Mouse (Mus musculus) adrenal gland, adult 18-20 months (tissue): ENCODE measurements around the gene Rhebl1. TPM values are rescaled to one million over a fixed set of nuclear protein-coding genes. Genes with fewer than 3 reads are reported as not detected.
"Not testable (repeated sequence)": the region's sequence is repeated elsewhere in the genome, so short reads cannot be mapped to it uniquely, and the experiment has no call there.

Source experiments
- DNase-seq, 2 experiments: peaks; one replicate each; pipeline ENCODE4 v3.0.0; 2021 to 2022; ENCODE audit warnings: low spot score in 2 of 2
- long read RNA-seq, 2 experiments: library from polyadenylated mRNA; stranded (forward); transcript quantifications; one replicate each; pipeline ENCODE4 v2.0.0; 2021
- total RNA-seq, 2 experiments: library from RNA; stranded (reverse); gene quantifications; 1 replicate in 1 of 2; 2 replicates in 1 of 2; pipeline ENCODE4 v1.2.3; 2021

Gene Rhebl1
- total RNA-seq, result 1 to 10 TPM; 1.2 to 2.5 TPM
- long read RNA-seq, experiment 1, partial matches to known transcripts, result 1 of 1 reads
- long read RNA-seq, experiment 1, other reads (novel, unspliced or antisense), result 0 of 1 reads
- long read RNA-seq, experiment 2, partial matches to known transcripts, result 1 of 3 reads
- long read RNA-seq, experiment 2, other reads (novel, unspliced or antisense), result 1 of 3 reads

GRCm38 (mm10) chr15:98893940-98894745 lies at the start of gene Rhebl1:
Rhebl1 (minus strand) TSS chr15:98894540.
- DNase-seq, result peak; percentile 53 to 57

GRCm38 (mm10) chr15:98943133-98943532 lies 48.8 kb upstream of the Rhebl1 start:
- DNase-seq, result no peak

- DNase-seq, result no peak
Measured at GRCm38 (mm10) chr15:98942081-98942480, 47.7 kb upstream of the Rhebl1 start.

DNA sequence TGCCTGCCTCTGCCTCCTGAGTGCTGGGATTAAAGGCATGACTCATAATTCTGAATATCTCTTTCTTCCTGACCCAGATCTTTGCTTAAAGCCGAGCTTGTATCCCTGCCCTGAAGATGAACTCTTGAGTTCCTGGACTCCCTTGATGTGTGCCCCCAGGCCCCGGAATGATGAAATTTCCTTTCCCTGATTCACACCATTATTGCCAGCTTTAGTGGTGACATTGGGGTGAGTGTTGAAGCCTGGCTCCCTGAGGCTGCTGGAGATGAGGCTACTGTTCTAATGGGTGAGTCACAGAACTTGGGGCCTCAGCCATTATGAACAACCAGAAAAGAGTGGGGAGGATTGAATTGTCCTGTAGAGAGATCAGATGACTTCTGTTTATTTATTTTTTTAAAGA lies 47.2 kb upstream of the Rhebl1 start:
- no peak for DNase-seq

DNA sequence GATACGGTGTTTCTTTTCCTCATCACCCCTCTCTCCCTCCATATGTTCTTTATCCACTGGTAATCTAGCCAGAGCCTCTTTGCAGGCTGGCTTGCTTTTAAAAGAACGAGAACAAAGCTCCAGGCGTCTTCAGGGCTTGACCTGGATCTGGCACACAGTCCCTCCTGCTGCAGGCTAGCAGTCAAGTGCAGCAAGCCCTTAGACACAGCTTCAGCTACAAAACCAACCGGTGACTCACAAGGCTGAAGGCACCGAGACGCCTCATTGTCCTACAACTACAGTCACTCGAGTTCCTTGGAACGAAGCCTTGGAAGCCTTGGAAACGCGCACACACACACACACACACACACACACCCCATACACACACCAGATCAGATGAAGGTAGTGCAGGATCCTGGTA lies 46.5 kb upstream of the Rhebl1 start:
- DNase-seq, result no peak

DNA sequence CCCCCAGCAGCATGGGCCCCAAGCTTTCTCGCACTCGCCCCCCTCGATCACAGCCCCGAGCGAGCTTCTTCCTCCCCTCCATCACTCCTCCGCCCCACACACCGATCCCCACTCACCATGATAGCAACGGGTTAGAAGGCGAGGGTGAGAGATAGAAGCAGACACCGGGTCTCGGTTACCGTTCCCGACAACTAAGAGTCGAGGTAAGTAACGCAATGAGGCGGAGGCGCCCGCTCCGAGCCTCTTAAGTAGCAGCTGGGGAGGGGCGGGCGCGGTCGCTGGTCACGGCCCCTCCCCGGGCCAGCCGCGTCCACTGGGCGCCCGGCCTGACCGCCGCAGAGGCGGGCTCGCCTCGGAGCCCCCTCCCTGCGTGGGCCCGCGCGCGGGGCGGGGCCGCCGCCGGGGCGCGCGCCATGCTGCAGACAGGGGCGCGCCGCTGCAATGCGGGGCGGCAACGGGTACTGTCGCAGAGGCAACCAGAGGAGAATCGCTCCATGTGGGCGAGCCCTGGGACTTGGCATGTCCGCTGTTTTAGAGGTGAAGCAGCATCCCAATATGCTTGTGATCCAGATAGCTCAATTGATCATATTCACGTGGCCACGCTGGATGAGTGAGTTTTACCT lies 40.0 kb upstream of the Rhebl1 start, which contains the start of gene Tuba1b:
Tuba1b (minus strand) TSS at position 349 of the 623 bp plus-strand sequence.
- peak; percentile 90 to 92 for DNase-seq

- peak; percentile 90 to 94 for DNase-seq
Measured at GRCm38 (mm10) chr15:98933833-98934216, 39.5 kb upstream of the Rhebl1 start.

DNA sequence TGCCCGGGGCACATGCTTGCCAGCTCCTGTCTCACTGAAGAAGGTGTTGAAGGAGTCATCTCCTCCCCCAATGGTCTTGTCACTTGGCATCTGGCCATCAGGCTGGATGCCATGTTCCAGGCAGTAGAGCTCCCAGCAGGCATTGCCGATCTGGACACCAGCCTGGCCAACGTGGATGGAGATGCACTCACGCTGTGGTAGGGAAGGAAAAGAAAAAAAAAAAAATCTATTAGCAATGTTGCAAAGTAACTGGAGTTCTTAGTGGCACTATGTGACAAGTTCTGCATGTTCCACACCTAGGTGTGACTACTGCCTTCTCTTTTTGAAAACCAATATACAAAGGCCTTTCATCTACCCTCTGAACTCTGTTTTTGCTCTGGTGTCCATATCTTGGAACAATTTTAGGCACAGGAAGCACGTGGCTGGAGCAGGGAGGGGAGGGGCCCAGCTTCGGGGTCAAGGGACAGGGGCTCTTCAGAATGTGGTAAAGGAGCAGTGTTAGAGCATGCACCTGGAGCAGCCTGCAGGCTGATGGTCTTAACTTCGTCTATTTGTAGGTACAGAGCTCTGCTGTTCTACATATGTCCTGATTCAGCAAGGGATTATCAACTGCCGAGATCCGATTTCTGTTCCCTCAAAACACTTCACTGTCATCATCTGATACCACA lies 38.8 kb upstream of the Rhebl1 start:
- DNase-seq, result not testable (repeated sequence)

GRCm38 (mm10) chr15:98930998-98931397 lies 36.7 kb upstream of the Rhebl1 start:
- DNase-seq, result no peak

DNA sequence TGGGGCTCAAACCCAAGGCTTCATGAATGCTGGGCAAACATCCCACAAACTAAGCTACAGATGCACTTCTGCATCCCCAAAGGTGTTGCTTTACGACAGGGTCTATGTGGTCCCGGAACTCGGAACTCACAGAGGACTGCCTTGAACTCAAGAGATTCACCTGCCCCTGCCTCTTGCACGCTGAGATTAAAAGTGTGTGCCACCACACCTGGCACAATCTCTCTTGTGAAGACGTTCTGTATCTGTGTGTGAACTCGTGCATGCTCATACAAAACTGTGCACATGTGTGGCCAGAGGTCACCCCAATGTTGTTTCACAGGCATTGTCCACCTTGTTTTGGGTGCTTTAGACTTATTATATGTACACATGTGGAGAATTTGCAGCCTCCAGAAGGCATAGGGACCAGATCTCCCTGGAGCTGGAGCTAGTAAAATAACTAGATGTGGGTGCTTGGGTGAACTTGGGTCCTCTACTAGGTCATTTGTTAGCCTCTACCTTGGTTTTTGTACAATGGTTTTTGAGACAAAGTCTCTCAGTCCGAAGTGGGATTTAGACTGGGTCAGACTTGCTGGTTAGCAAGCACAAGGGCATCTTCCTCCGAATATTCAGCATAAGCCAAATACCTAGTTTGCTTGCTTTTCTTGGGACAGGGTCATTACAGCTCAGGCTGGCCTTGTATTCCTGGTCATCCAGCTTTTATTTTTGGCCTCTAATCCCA lies 35.8 kb upstream of the Rhebl1 start:
- no peak for DNase-seq

DNA sequence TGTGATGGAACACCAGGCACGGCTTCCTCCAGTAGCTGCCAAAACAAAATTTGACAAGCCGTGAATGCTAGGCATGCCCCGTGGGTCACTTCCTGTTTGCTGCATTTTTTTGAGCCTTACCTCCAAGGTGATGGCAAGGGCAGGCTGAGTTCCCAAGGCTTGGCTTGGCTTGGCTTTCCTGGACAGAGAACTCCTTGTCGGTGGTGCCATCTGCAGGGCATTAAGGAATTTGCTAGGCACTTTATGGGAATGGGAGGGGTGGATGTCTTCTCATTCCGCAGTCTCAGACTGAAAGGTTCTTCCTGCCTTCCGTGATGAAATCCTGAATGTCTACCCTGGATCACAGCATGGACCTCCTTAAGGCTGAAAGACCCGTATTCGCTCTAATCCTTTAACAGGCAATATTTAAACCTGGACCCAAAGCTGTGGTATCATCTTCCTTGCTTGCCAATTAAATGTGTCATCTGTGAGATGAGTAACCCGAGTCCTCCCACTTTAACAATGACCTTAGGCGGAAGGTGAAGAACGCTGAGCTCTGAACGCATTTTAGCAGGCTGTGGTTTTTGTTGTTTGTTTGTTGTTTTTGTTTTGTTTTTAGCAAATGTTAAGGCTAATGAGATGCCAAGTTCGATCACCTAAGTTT lies 34.4 kb upstream of the Rhebl1 start:
- peak; percentile 61 to 67 for DNase-seq

- DNase-seq, result no peak
Measured at GRCm38 (mm10) chr15:98927566-98927965, 33.2 kb upstream of the Rhebl1 start.

DNA sequence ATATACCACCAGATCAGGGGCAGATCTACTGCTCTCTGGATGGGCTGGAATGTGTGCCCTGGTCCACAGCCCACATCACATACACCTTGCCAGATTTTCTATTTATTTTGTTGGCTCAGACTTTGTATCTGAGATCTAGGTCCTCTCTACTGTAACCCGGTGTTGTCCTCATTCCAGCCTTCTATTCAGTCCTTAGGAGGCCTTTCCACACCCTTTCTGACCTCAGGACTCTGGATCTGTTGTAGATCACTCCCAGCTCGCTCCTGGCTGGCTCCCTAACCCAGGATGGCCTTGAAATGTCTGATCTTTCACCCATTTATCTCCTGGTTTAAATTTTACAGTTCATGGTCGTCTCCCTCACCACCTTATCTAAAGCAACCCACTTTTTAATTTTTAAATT lies 30.3 kb upstream of the Rhebl1 start:
- no peak for DNase-seq

GRCm38 (mm10) chr15:98923031-98923537 lies 28.7 kb upstream of the Rhebl1 start:
- DNase-seq, result no peak

GRCm38 (mm10) chr15:98922581-98922980 lies 28.2 kb upstream of the Rhebl1 start:
- DNase-seq, result no peak

- DNase-seq, result no peak
Measured at GRCm38 (mm10) chr15:98921510-98921909, 27.2 kb upstream of the Rhebl1 start.

GRCm38 (mm10) chr15:98918499-98918895 lies 24.2 kb upstream of the Rhebl1 start:
- not testable (repeated sequence) for DNase-seq

DNA sequence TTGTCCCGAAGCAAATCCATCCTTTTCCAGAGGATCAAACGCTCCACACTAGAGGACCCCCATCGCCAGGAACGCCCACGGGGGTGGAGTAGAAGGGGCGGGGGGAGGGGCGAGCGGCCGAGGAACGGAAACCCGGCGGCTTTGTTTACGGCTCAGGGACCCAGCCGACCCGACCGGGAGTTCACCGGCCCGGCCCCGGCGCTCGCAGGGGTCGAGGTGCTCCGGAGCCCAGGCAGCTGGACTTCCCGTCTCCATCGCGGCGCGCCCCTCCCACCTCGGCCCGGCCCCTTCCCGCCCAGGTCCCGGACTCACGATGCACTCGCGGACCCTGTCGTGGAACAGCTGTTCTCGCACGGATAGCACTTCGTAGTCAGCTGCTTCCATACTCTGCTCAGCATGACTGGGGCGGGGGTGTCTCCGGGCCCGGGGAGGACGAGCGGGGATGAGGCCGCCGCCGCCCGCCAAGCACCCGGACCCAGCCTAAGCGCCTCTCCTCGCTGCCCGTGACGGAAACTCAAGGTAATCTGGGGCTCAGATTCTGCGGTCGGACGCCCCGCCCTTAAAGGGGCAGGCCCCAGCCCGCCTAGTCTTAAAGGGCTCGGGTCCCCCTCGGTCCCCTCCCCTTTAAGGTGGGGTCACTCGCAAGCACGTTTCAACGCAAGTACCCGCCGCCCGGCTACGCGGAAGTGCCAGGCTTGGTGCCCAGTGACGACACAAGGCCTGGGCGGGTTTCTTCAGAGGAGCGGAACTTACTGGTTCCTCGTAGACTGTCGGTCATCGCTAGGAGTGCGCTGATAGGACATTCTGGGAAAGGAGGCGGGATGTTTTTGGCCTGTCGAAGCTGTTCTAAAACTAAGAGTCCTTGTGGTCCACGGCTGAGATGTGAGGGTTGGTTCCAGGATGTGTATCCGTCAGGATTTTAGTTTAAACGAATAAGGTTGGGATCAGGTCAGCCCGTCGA lies 23.5 kb upstream of the Rhebl1 start, which contains the start of gene Lmbr1l:
Lmbr1l (minus strand) TSS at position 694 of the 961 bp plus-strand sequence.
- DNase-seq, result peak; percentile 92 to 93

DNA sequence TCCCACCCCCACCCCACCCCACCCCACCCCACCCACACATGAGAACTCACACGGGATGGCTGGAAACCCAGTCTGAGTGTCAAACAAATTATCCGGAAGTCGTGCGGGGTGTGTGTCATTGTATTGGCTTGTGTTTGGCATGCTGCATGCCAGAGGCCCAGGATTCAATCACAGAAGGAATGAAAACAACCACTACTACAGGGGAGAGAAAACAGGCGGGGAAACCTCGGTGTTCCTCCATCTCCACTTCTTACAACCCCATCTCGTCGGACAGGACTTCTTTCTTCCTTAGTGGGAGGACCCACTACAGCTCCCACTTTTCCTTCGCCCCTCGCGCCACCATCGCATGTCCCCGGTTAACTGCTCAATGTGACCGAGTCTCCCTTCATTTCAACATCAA lies 22.8 kb upstream of the Rhebl1 start:
- peak in 1 of 2 experiments; percentile 21 for DNase-seq
